Mouse (Mus musculus): Measurements from ENCODE around the gene Anxa5.

- TF ChIP-seq CTCF (IDR thresholded peaks at IDR 0.05; ENCODE audit: control insufficient read depth, insufficient read depth, low read length) (no peak), POLR2A (IDR thresholded peaks at IDR 0.05; ENCODE audit: borderline replicate concordance, control insufficient read depth, low read depth, low read length) (no peak)
These were observed 29.2 kb downstream of the Anxa5 start for GRCm38 (mm10) chr3:36446506-36446905.
